8 mouse cellular contexts compared by ENCODE assay signal in the genomic region with DNA sequence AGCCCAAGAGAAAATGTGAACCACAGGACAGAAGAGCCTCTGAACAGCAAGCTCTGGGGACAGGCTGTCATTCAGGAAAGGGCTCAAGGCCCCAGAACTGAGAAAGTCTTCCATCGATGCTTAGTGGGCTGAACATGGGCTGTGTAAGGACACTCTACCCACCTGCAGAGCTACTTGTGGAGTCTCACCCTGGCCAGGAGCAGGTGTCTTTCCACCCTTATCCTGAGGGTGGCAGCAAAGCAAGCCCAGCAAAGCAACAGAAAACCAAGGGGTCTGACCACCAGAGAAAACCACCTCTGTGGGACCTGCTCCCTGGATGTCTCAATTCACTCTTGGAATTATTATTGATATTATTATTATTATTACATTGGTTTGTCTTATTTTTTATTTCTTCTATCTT. TPM values are rescaled to one million over a fixed set of nuclear protein-coding genes. Genes with fewer than 3 reads are reported as not detected.
A peak's percentile ranks its signal among the peaks of the same experiment; 100 is the strongest.
DNase-seq lines count a peak whose midpoint lies in the region.

No protein-coding gene starts in this region.

- intact Hi-C loops in heart, postnatal 10 days (cut with DNase I), result loop anchor here (1.0 to 5.0 kb wide), 2 partner anchors 81 to 123 kb away; a partner anchor contains a TSS
- intact Hi-C loops in left cerebral cortex, postnatal 36 days (cut with DNase I), result no loop called here

- peak; percentile 53 for DNase-seq in kidney, adult 9 months
- no peak for DNase-seq in kidney, adult 11 months
- DNase-seq in R1 (ENCODE audit: low read depth, low spot score), result peak; percentile 71
- peak; percentile 69 for DNase-seq in embryo, embryonic 9.5 days (ENCODE audit: extremely low spot score)
- DNase-seq in heart, postnatal 10 days, result peak; percentile 75 to 79
- DNase-seq in left cerebral cortex, postnatal 36 days (ENCODE audit: low spot score in 2 of 2), result peak; percentile 30 to 38
- DNase-seq in naive thymus-derived CD4-positive, alpha-beta T cell, adult 2 months (ENCODE audit: low read depth), result peak; percentile 74
- DNase-seq in thymus, postnatal 0 days (ENCODE audit: low spot score), result peak; percentile 47

RNA-seq across cellular contexts. Expression of a gene that starts 25.6 kb away (rescaled TPM):
- total RNA-seq in heart, postnatal 10 days (2021), result 100 to 1,000 TPM; 498 to 553 TPM
- total RNA-seq in left cerebral cortex, postnatal 36 days (2021), result 10 to 100 TPM; 28.6 to 28.8 TPM
- polyA plus RNA-seq in thymus, postnatal 0 days (2015; fragmentation: Nextera tagmentation; extraction: Ambion mirVana), result 0.59 and 0.77 TPM in 2 replicates

Comparison
In these comparisons a context has a peak if more than half of its experiments do, and no peak if none do; other contexts are left out.
1. RNA of a gene that starts 25.6 kb away (total RNA-seq): 498 to 553 TPM in heart, postnatal 10 days; 28.6 to 28.8 TPM in left cerebral cortex, postnatal 36 days; every median in the first group is over 10 times any median in the second.